Mouse (Mus musculus) spleen, adult 12 weeks (tissue): ENCODE results near the gene Dpep1.

Experiments used
- DNase-seq: peaks from one replicate; pipeline ENCODE4 v3.0.0; 2022; ENCODE audit warnings: low spot score

Dpep1 gene

GRCm38 (mm10) chr8:123250940-123251339 lies 64.9 kb downstream of the Dpep1 start:
- DNase-seq: no peak
